Mouse (Mus musculus) E14TG2a.4 (cell line): Measurements from ENCODE around the gene Celf5.

Experiments used
- CTCF ChIP-seq: conservative IDR thresholded peaks from 2 replicates; pipeline ENCODE4 v1.5.1; 2014; ENCODE audit warnings: low read length
- POU5F1 ChIP-seq: IDR thresholded peaks from 2 replicates; pipeline ENCODE4 v1.6.1; 2014; ENCODE audit warnings: low read length, borderline replicate concordance

GRCm38 (mm10) chr10:81495616-81496263, 13.2 kb upstream of the Celf5 start:
- no peak for TF ChIP-seq CTCF
- no peak for TF ChIP-seq POU5F1
